In the genomic region with DNA sequence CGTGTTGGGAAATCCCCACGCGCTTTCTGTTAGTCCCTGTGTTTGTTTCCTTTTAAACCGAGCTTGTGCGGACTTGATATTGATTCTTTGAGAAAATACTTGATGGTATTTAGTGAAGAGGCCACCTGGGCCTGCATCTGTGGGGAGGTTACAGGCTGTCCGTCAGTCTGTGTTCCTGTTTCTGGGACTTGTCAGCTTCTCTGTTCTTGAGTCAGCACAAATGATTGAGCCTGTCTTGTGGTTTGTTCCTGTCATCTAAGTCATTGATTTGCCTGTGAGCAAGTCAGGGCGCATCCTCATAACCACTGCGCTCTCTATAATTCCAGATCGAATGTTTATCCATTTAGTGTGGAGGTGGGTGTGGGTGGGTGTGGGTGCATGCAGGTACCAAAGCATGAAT, we compare ENCODE assay signal across 21 mouse cellular contexts. TPM values are rescaled to one million over a fixed set of nuclear protein-coding genes. Genes with fewer than 3 reads are reported as not detected.
A peak's percentile ranks its signal among the peaks of the same experiment; 100 is the strongest.
DNase-seq lines count a peak whose midpoint lies in the region; ATAC-seq and TF ChIP-seq lines count a peak whose summit lies in the region.
"Not testable (repeated sequence)": the region's sequence is repeated elsewhere in the genome, so short reads cannot be mapped to it uniquely, and the experiment has no call there.
"Had no signal": no experiment of that assay in that cellular context is flagged by ENCODE, and none has a peak within 500 bp of the region (broad histone marks: within the 10 kb centered on the region; RNA-seq: fewer than 3 reads in every experiment).

No protein-coding gene starts in this region.

- H3K4me1 ChIP-seq in CH12.LX (ENCODE audit: control insufficient read depth in 1 of 2, insufficient read depth in 2 of 2) = peaks cover 3 to 44% of the 10 kb centered on the region in 2 experiments
- not testable (repeated sequence) for H3K4me1 ChIP-seq in ES-Bruce4 (ENCODE audit: control insufficient read depth, insufficient read depth, low read length)

- dilution Hi-C loops in CH12.LX (cut with MboI; ENCODE audit: extremely low pct_ligation_motif_present, extremely low pct_unique_long_range_greater_than_20kb, low sequenced_read_pairs) = not testable (repeated sequence)

- not testable (repeated sequence) for TF ChIP-seq CTCF in CH12.LX (conservative IDR thresholded peaks at IDR 0.05 in 1 of 2, IDR thresholded peaks at IDR 0.05 in 1 of 2; ENCODE audit: low read depth in 2 of 2, low read length in 2 of 2); ES-Bruce4 (IDR thresholded peaks at IDR 0.05; ENCODE audit: low read depth, low read length)

- not testable (repeated sequence) for TF ChIP-seq RAD21 in CH12.LX (IDR thresholded peaks at IDR 0.05; ENCODE audit: low read depth, low read length)

- not testable (repeated sequence) for H3K4me2 ChIP-seq in CH12.LX (ENCODE audit: insufficient read depth, low read depth, poor library complexity, severe bottlenecking)

- H3K4me3 ChIP-seq in CH12.LX (replicated peaks in 1 of 3; ENCODE audit: low read depth in 2 of 3, low read length in 2 of 3, poor library complexity in 1 of 3); ES-Bruce4 (ENCODE audit: low read depth, low read length): not testable (repeated sequence)

- TF ChIP-seq EP300 in CH12.LX (IDR thresholded peaks at IDR 0.05; ENCODE audit: low read length) = peak; percentile 84
- not testable (repeated sequence) for TF ChIP-seq EP300 in ES-Bruce4 (IDR thresholded peaks at IDR 0.05; ENCODE audit: insufficient read depth, low read depth, low read length)

- in situ Hi-C loops in CH12.LX (cut with MboI; ENCODE audit: low pct_ligation_motif_present, low pct_unique_long_range_greater_than_20kb, low sequenced_read_pairs) = loop anchor here (25.0 kb wide), 1 partner anchor 386 kb away; no protein-coding TSS in a partner anchor

- not testable (repeated sequence) for H3K79me2 ChIP-seq in CH12.LX (replicated peaks; ENCODE audit: control insufficient read depth, extremely low read depth, insufficient read depth, poor library complexity, severe bottlenecking)

- DNase-seq in CH12.LX (ENCODE audit: extremely low read depth) = peak; percentile 84
- DNase-seq in heart, adult 11 months = peak; percentile 61

- H3K9ac ChIP-seq in CH12.LX (ENCODE audit: insufficient read depth, low read depth); ES-Bruce4 (ENCODE audit: low read depth, poor library complexity, severe bottlenecking): not testable (repeated sequence)

- not testable (repeated sequence) for H3K27me3 ChIP-seq in CH12.LX (replicated peaks); ES-Bruce4 (ENCODE audit: control insufficient read depth, insufficient read depth, low read length, poor library complexity, severe bottlenecking)

- H3K36me3 ChIP-seq in CH12.LX (replicated peaks in 1 of 2; ENCODE audit: control insufficient read depth in 1 of 2, insufficient read depth in 1 of 2, low read length in 1 of 2); ES-Bruce4 (ENCODE audit: control insufficient read depth, insufficient read depth, low read length, poor library complexity, severe bottlenecking): not testable (repeated sequence)

- H3K27ac ChIP-seq in CH12.LX (ENCODE audit: insufficient read depth, low read depth) = peak overlapping the region; percentile 47
- peak overlapping the region; percentile 82 for H3K27ac ChIP-seq in ES-Bruce4 (ENCODE audit: insufficient read depth, low read length)

- TF ChIP-seq POLR2A in CH12.LX (IDR thresholded peaks at IDR 0.05; ENCODE audit: low read depth, low read length); ES-Bruce4 (IDR thresholded peaks at IDR 0.05; ENCODE audit: insufficient read depth, low read length): not testable (repeated sequence)

- ATAC-seq in common myeloid progenitor, adult 5-6 weeks (replicated peaks; ENCODE audit: low read depth, poor library complexity, severe bottlenecking) = peak; percentile 56
- ATAC-seq in megakaryocyte, adult 5-6 weeks (ENCODE audit: poor library complexity, severe bottlenecking) = peak; percentile 78
- peak; percentile 59; the same call in 1 of the 2 replicates for ATAC-seq in monocyte, adult 5-6 weeks (replicated peaks; ENCODE audit: insufficient number of reproducible peaks, low FRiP score, low TSS enrichment, poor library complexity, severe bottlenecking)

- H3K9me3 ChIP-seq in CH12.LX (replicated peaks; ENCODE audit: low read length); ES-Bruce4 (replicated peaks; ENCODE audit: control insufficient read depth, insufficient read depth, low read length, poor library complexity, severe bottlenecking): not testable (repeated sequence)

TF ChIP-seq in CH12.LX, 34 proteins besides CTCF, POLR2A, EP300 and RAD21:
- TF ChIP-seq IRF4 (IDR thresholded peaks at IDR 0.05; ENCODE audit: low read depth, low read length) (peak; percentile 87), ETS1 (conservative IDR thresholded peaks at IDR 0.05; ENCODE audit: low read depth, low read length) (peak; percentile 60; the same call in 1 of the 2 replicates), CHD1 (IDR thresholded peaks at IDR 0.05; ENCODE audit: low read depth, low read length) (peak; percentile 95; the same call in 1 of the 2 replicates), JUND (conservative IDR thresholded peaks at IDR 0.05; ENCODE audit: low read depth, low read length) (peak; percentile 49; the same call in 1 of the 2 replicates), BHLHE40 (IDR thresholded peaks at IDR 0.05; ENCODE audit: low read depth, low read length) (peak; percentile 55), MYC (IDR thresholded peaks at IDR 0.05; ENCODE audit: low read depth, low read length) (peak; percentile 52; the same call in 1 of the 2 replicates), MEF2A (IDR thresholded peaks at IDR 0.05; ENCODE audit: borderline replicate concordance, low read depth, low read length) (peak; percentile 18; the same call in 1 of the 2 replicates), TCF12 (IDR thresholded peaks at IDR 0.05; ENCODE audit: low read depth, low read length) (peak; percentile 81), CHD2 (IDR thresholded peaks at IDR 0.05; ENCODE audit: low read length) (peak; percentile 24; the same call in 1 of the 2 replicates), MAFK (IDR thresholded peaks at IDR 0.05; ENCODE audit: insufficient replicate concordance, low read length) (peak; percentile 89), RCOR1 (conservative IDR thresholded peaks at IDR 0.05; ENCODE audit: low read depth, low read length) (0 out of 2 replicates have a peak, but pooled peaks have one; percentile 35)
TF ChIP-seq in CH12.LX: peak in this region for 11; not testable (repeated sequence) for 23.

RNA-seq across cellular contexts. Expression of a gene that starts 9.7 kb away (rescaled TPM):
- total RNA-seq in CH12.LX (2012; rRNA removed) = 55.5 and 62.0 TPM in 2 replicates
- total RNA-seq in CH12.LX (2014; rRNA removed) = 32.9 and 33.6 TPM in 2 replicates
- polyA plus RNA-seq in CH12.LX (2012; ENCODE audit: insufficient read length, low read depth) = 10.9 and 14.8 TPM in 2 replicates
- 501 and 504 TPM in 2 replicates for polyA plus RNA-seq in ES-Bruce4 (2011; ENCODE audit: insufficient read depth, insufficient read length, low read depth, missing spikeins)
- total RNA-seq in common myeloid progenitor, adult 5-6 weeks (2017) = 120 and 124 TPM in 2 replicates
- total RNA-seq in megakaryocyte, adult 5-6 weeks (2015) = 110 and 111 TPM in 2 replicates
- total RNA-seq in megakaryocyte, adult 5-6 weeks (2017) = 48.4 and 56.3 TPM in 2 replicates
- 38.2 to 83.6 TPM (median 70.9 TPM) in 3 replicates for total RNA-seq in monocyte, adult 5-6 weeks (2017)
- polyA plus RNA-seq: CD4-positive, CD25-positive, alpha-beta regulatory T cell, adult 4 months; G1E had no signal

RNA-seq across cellular contexts. Expression of a gene that starts 20.9 kb away (rescaled TPM):
- total RNA-seq in CH12.LX (2012; rRNA removed) = 128 and 136 TPM in 2 replicates
- total RNA-seq in CH12.LX (2014; rRNA removed) = 314 and 381 TPM in 2 replicates
- 159 and 213 TPM in 2 replicates for polyA plus RNA-seq in CH12.LX (2012; ENCODE audit: insufficient read length, low read depth)
- polyA plus RNA-seq in ES-Bruce4 (2011; ENCODE audit: insufficient read depth, insufficient read length, low read depth, missing spikeins) = 720 and 786 TPM in 2 replicates
- total RNA-seq in common myeloid progenitor, adult 5-6 weeks (2017) = 275 and 332 TPM in 2 replicates
- 773 and 813 TPM in 2 replicates for total RNA-seq in megakaryocyte, adult 5-6 weeks (2015)
- 401 and 447 TPM in 2 replicates for total RNA-seq in megakaryocyte, adult 5-6 weeks (2017)
- 203 to 367 TPM (median 305 TPM) in 3 replicates for total RNA-seq in monocyte, adult 5-6 weeks (2017)

RNA-seq across cellular contexts. Expression of a gene that starts 21.0 kb away (rescaled TPM):
- total RNA-seq in CH12.LX (2012; rRNA removed) (not detected in 2 replicates), CH12.LX (2014; rRNA removed) (not detected in 2 replicates)
- polyA plus RNA-seq in CH12.LX (2012; ENCODE audit: insufficient read length, low read depth) (not detected in 2 replicates), ES-Bruce4 (2011; ENCODE audit: insufficient read depth, insufficient read length, low read depth, missing spikeins) (3.1 TPM in 1 of 2 replicates, not detected in the other)
- total RNA-seq in common myeloid progenitor, adult 5-6 weeks (2017) = 0.96 TPM in 1 of 2 replicates, not detected in the other
- total RNA-seq in megakaryocyte, adult 5-6 weeks (2015) = not detected in 2 replicates
- total RNA-seq in megakaryocyte, adult 5-6 weeks (2017) = 0.88 TPM in 1 of 2 replicates, not detected in the other
- total RNA-seq in monocyte, adult 5-6 weeks (2017) = not detected in 3 replicates
- total RNA-seq: adrenal gland, adult 8-10 months; adrenal gland, postnatal 14 days; adrenal gland, postnatal 36 days; G1E had no signal
- polyA plus RNA-seq: activated CD4-positive, CD25-positive, alpha-beta regulatory T cell, adult 4 months; cerebellum, adult 2 months; embryonic facial prominence, embryonic 11.5 days; embryonic facial prominence, embryonic 13.5 days; embryonic facial prominence, embryonic 15.5 days; erythroblast, embryonic 14.5 days; forebrain, embryonic 12.5 days; forebrain, embryonic 14.5 days; forebrain, embryonic 16.5 days; frontal cortex, adult 2 months; G1E had no signal

RNA-seq across cellular contexts. Expression of a gene that starts 26.6 kb away (rescaled TPM):
- total RNA-seq in CH12.LX (2012; rRNA removed) (0.68 and 0.76 TPM in 2 replicates), CH12.LX (2014; rRNA removed) (not detected in 2 replicates)
- polyA plus RNA-seq in CH12.LX (2012; ENCODE audit: insufficient read length, low read depth) (0.55 and 0.71 TPM in 2 replicates), ES-Bruce4 (2011; ENCODE audit: insufficient read depth, insufficient read length, low read depth, missing spikeins) (1.8 and 3.9 TPM in 2 replicates)
- total RNA-seq in common myeloid progenitor, adult 5-6 weeks (2017) = not detected in 2 replicates
- 0.78 and 2.3 TPM in 2 replicates for total RNA-seq in megakaryocyte, adult 5-6 weeks (2015)
- total RNA-seq in megakaryocyte, adult 5-6 weeks (2017) = 1.3 TPM in 1 of 2 replicates, not detected in the other
- 2.4 TPM in 1 of 3 replicates, not detected in the others for total RNA-seq in monocyte, adult 5-6 weeks (2017)
- polyA plus RNA-seq: activated CD4-positive, CD25-positive, alpha-beta regulatory T cell, adult 4 months; CD4-positive, CD25-positive, alpha-beta regulatory T cell, adult 4 months; cerebellum, adult 2 months; erythroblast, embryonic 14.5 days; forebrain, embryonic 14.5 days; frontal cortex, adult 2 months had no signal

RNA-seq across cellular contexts. Expression of a gene that starts 33.9 kb away (rescaled TPM):
- total RNA-seq in CH12.LX (2012; rRNA removed) (0.25 TPM in 1 of 2 replicates, not detected in the other), CH12.LX (2014; rRNA removed) (not detected in 2 replicates)
- polyA plus RNA-seq in CH12.LX (2012; ENCODE audit: insufficient read length, low read depth) (not detected in 2 replicates), ES-Bruce4 (2011; ENCODE audit: insufficient read depth, insufficient read length, low read depth, missing spikeins) (410 and 433 TPM in 2 replicates)
- 143 and 146 TPM in 2 replicates for total RNA-seq in common myeloid progenitor, adult 5-6 weeks (2017)
- total RNA-seq in megakaryocyte, adult 5-6 weeks (2015) = 2,002 and 2,201 TPM in 2 replicates
- 715 and 839 TPM in 2 replicates for total RNA-seq in megakaryocyte, adult 5-6 weeks (2017)
- 384 to 854 TPM (median 711 TPM) in 3 replicates for total RNA-seq in monocyte, adult 5-6 weeks (2017)
- total RNA-seq: G1E had no signal
- polyA plus RNA-seq: G1E had no signal
